Mouse (Mus musculus): ENCODE measurements at regions not wholly inside any gene's neighbourhood (a gene's known extent, or its start where the extent isn't known, plus 50 kb on each side); places are given as distances from the start of the nearest gene placed in this dataset.

DNA sequence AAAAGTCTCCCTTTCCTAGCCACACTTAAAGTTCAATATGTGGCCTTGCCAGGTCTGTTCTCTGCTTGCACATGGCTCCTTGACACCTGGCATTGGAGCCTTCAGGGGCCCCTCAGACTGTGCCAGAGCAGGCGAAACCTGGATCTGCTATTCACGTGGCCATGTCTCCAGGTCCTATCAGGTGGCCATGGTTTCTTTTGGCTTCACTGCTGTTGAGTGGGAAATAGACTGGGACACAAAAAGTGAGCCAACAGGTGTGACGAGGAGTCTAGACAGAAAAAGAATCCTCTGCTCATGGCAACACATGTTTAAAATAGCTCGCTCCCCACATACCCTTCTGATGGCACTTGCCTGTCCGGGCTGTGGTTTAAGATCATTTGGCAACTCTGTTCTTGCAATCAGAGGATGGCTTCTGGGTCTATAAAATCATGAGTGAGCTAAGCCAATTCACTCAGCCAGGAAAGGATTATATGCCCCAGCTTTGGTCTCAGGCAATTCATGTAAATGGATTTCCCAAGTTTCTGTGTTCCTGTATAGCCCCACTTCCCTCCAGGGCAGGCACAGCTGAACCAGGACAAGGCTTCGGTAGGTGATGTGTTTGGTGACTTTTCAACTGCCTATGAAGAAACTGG lies 309.0 kb upstream of the Slc30a5 start:
- TF ChIP-seq CTCF (IDR thresholded peaks at IDR 0.05; ENCODE audit: low read depth, low read length) = no peak
- no peak for TF ChIP-seq POLR2A (IDR thresholded peaks at IDR 0.05; ENCODE audit: insufficient read depth, low read length)
- no peak for TF ChIP-seq EP300 (IDR thresholded peaks at IDR 0.05; ENCODE audit: insufficient read depth, low read depth, low read length)

Measured in ES-Bruce4 (cell line).